Mouse (Mus musculus) layer of hippocampus, postnatal 10 days (tissue): ENCODE results near the gene Por. TPM values are rescaled to one million over a fixed set of nuclear protein-coding genes. Genes with fewer than 3 reads are reported as not detected.
A peak's percentile ranks its signal among the peaks of the same experiment; 100 is the strongest.

Experiments used
- DNase-seq, 2 experiments: peaks; one replicate each; pipeline ENCODE4 v3.0.0; 2021; ENCODE audit warnings: low spot score in 2 of 2
- long read RNA-seq: library from polyadenylated mRNA; stranded (forward); transcript quantifications from one replicate; pipeline ENCODE4 v2.0.0, GENCODE M21; 2023
- total RNA-seq, 2 experiments: library from RNA; stranded (reverse); gene quantifications; 2 replicates each; pipeline ENCODE4 v1.2.3; 2021

Gene Por
- 10 to 100 TPM; 74.9 to 77.7 TPM for total RNA-seq
- long read RNA-seq, transcript Por-201 (16 exons, 2,636 nt) = major isoform, 38 of 53 reads
- long read RNA-seq, partial matches to known transcripts = 11 of 53 reads
- long read RNA-seq, other reads (novel, unspliced or antisense) = 4 of 53 reads

DNA sequence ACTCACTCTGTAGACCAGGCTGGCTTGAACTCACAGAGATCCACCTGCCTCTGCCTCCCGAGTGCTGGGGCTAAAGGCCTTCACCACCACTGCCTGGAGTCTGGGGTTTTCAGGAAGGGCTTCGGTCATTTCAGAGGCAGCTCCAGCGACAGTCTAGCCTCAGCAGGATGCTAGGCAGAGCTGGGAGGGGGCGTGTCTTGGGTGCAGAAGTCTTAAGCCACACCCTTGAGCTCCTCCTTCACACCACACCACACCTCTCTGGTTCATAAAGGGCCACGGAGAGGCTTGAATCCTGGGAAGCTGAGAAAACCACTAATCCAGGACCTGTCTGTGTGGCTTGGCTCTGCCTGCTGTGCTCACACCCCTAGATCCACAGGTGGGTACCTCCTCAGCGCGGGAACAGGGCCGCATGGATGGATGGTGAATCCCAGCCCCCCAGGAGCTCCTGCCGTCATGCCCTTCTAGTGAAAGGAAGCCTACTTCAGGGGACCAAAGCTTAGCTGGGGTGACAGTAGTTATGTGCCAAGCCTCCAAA lies at the start of gene Por:
Gene Por (plus strand): TSS at position 293 of the 535 bp plus-strand sequence.
- DNase-seq = no peak

DNA sequence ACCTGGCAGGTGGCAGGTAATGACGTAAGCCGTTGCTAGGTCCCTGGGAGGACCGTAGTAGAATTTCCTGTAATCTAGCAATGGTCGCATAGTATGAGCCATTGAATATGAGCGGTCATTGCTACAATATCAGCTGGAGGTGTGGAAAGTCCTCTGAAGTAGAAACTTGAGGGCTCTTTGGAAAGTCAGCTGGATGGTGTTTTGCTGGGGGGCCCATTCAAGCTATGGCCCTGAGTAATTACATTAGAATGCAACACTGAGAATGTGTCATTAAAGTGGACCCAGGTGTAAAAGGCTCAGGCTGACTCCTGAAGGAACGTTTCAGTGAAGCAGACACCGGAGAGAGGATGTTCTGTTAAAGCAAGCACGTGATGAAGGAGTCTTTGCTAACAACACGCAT lies 49.3 kb upstream of the Por start:
- no peak for DNase-seq

DNA sequence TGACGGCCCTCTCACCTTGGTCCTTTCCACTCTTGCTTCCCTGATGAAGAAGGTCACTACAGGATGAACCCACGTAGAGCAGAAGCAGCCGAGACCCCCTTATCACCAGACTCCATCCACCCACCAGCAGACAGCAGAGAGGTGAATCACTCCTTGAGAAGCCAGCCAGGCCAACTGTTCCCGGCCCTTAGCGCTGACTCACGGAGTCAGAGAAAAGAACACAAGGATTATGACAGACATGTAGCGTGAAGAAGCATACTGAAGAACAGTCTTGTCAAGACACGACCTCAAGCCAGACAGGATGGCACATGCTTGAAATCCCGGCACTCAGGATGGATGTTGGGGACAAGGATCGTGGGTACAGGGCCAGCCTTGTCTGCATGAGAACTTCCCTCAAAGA lies 48.1 kb upstream of the Por start:
- no peak for DNase-seq

DNA sequence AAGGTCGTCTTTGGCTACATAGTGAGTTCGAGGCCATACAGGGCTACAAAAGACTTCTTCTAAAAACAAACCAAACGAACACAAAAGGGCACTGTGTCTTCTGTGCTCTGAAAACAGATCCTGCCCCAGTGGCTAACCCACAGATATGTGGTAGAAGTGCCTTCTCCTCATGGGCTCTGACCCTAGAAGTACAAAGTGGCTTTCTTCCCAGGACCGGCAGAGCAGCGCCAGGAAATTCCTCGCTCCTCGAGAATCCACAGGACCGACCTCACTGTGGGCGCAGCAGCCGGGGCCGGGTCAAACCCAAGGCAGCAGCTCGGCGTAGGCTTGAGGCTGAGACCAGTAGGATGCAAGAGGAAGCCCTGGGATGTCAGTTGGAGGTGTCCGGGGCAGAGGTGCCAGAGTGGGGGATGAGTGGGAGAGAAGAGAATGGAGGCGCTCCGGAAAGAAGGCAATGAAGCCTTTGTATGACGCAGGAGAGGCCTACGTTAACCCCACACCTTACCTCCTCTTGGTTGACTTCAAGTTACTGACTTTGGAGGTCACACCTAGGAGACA lies 46.7 kb upstream of the Por start:
- peak in 1 of 2 experiments; percentile 6 for DNase-seq

DNA sequence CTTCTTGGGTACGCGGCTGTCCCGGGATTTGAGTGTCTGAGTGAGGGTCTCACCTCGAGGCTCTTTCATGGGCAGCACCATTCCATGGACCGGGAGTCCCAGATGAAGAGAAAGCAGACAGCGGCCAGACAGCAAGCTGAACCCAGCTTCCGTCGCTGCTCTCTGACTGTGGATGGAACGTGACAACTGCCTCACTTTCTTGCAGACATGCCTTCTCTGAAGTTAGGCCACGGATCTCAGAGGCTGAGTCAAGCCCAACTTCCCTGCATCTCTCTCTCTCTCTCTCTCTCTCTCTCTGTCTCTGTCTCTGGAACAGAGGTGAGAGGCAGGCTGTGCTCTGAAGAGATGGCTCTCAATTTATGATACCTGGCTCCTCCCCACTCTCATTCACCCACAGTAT lies 40.9 kb upstream of the Por start:
- no peak for DNase-seq

DNA sequence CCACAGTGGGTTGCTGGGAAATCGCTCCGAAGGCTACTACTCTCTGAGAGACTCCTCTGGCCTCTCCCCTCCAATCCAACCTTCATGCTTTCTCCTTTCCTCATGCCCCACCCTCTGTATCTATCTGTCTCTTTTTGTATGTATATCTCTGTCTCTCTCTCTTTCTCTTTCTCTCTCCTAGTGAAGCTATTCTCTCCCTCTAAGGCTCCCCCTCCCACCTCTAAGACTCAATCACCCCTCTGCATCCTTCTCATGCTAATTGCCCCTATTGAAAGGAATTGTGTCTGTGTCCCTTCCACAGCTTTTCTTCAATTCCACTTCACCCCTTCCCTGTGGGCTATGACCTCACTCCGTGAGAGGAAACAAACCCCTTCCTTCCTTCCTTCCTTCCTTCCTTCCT lies 40.4 kb upstream of the Por start:
- DNase-seq = no peak

DNA sequence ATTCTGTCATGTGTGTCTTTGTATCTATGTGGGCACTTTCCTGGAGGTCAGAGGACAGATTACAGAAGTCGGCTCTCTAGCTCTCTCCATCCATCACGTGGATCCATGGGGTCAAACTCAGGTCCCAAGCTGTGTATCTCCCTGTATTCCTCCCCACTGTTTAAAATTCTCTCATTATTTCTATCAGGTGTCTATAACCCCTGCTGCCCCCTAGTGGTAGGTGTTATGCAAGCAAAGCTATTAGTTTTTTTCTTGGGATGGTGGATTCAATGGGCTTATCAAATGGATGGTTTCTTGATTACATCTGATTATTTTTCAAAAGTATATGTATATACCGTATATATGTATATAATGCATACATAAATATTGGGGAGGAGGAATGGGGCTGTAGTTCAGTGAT lies 39.2 kb upstream of the Por start:
- DNase-seq = peak; percentile 64 to 70

DNA sequence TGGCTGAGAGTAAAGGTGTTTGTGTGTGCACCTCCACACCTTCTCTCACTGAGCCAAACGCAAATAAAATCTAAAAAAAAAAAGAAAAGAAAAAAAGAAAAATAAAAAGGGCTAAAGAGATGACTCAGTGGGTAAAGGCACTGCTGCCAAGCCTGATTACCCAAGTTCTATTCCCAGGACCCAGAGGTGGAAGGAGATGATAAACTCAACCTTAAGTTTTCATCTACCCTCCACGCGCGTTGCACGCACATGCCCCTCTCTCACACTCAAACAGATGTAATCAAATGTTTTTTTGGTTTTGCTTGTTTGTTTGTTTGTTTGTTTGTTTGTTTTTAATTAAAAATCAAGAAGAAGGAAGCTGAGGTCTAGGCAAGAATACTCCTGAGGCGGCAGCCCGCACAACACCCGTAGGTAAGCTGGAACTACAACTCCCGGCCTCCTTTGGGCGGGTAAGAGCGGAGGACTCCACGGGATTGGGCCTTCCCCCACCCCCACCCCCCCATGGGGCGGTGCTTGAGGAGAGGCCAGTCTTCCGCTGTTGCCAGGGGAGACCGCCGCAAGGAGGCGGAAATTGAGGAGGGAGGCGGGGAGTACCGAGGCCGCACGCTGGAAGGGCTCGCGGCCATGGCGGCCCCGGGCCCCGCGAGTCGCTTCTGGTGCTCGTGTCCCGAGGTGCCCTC lies 37.6 kb upstream of the Por start, which contains the start of gene Rhbdd2:
Gene Rhbdd2 (plus strand): TSS at position 502 of the 680 bp plus-strand sequence.
- peak; percentile 94 to 97 for DNase-seq

DNA sequence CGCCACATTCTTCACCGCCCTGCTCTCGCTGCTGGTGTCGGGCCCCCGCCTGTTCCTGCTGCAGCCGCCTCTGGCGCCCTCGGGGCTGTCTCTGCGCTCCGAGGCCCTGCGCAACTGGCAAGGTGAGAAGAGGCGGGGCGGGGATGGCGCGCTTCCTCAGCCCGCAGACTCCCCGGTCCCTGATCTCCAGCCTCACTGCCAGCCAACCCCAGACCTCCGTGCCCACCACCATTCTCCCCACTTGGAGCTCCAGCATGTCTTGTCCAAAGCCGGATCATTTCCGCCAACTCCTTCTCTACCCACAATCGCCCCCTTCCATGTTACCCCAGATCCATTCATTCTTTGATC lies 37.1 kb upstream of the Por start:
- DNase-seq = no peak

DNA sequence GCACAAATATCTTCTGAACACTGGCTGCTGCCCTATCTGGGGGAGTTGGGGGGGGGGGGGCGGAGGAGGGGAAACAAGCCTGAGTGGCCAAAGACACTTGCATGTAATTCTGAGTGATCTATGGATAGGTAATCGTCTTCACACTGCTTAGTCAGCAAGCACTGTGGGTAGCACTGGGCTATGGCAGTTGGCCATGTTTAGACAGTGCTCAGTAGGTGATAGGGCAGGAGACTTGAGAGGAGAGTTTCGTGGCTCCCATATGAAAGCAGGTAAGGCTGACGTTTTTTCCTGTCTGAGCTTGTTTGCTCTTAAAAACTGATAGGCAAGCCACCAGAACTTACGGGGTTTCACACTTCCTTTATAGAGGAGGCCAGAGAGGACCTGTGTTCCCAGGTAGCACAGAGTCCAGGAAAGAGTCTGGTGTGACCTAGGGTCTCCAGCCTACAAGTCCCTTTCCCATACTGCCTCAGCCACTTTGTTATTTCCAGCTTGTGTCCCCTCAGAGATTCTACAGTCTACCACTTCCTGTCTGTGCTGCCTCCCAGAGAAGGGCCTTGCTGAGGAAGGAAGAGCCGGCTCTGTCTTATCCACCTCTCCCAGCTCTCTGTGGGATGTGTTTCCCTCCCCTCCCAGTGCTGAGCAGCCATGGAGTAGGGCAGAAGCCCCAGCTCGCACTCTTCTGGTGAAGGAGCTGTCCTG lies 29.9 kb upstream of the Por start:
- DNase-seq = no peak

DNA sequence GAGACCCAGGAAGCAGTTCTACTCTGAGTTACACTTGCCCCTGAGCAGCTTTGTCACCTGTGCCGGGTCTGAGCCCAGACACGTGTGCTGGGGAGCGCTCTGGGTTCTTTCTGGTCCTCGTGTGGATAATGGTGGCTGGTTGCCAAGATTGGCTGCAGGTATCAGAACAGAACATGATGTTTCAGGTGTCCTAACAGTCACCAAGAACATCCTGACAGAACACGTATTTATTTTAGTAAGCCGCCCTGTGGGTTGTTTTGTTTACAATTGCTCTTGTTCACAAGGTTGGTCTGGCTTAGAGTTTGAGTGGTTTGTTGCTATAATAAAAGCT lies 29.4 kb upstream of the Por start:
- DNase-seq = no peak

DNA sequence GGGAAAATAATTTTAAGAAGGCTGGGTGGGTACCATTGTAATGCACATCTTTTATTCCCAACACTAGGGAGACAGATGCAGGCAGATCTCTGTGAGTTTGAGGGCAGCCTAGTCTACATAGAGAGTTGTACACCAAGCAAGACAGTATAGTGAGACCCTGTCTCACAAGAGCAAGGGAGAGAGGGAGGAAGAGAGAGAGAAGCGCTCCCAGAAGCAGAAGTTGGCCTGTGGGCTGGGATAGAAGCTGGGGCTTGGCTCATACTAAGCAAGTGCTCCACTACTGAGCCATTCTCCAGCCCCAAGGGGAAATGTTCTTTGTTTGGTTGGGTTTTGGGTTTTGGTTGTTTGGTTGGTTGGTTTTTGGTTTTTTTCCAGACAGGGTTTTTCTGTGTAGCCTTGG lies 28.8 kb upstream of the Por start:
- DNase-seq = no peak

DNA sequence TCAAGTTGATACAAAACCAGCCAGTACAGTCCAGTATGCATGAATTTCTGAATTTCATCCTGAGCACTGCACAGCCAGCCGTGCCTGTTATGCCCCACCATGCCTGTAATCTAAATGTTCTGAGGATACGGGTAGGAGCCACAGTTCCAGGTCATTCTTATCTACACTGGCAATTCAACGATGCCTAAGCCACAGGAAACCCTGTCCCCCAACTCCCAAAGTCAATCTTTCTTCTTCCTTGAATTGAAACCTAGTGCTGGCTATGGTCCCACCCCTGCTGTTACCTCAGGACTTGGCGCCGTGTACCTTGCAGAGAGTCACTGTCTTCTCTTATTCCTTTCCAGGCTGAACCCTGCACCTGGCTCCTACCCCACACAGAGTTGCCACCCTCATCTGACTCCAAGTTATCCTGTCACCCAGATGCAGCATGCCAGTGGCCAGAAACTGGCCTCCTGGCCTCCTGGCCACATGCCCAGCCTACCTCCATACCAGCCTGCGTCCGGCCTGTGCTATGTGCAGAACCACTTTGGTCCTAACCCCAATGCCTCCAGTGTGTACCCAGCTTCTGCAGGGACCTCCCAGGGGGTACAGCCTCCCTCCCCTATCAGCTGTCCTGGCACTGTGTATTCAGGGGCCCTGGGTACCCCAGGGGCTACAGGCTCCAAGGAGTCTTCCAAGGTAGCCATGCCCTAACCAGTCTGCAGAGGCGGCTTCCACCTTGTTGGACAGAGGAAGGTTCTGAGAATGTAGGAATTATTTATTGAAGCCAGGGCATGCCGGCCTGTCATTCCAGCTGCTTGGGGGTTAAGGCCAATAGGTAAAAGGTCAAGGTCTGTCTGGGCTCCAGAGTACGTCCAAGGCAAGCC lies 26.9 kb upstream of the Por start:
- no peak for DNase-seq

DNA sequence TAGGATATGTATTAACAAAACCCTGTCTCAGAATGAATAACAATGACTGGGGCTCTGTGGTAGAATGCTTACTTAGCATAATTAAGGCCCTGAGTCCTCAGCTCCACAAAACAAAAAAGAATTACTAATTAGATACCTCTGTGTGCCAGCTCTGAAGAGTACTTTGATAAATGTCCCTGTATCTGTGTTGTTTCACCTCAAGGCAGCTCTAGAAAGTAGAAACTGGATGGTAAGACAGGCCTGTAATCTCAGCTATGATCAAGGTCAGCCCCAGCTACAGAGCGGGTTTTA lies 26.3 kb upstream of the Por start:
- no peak for DNase-seq

DNA sequence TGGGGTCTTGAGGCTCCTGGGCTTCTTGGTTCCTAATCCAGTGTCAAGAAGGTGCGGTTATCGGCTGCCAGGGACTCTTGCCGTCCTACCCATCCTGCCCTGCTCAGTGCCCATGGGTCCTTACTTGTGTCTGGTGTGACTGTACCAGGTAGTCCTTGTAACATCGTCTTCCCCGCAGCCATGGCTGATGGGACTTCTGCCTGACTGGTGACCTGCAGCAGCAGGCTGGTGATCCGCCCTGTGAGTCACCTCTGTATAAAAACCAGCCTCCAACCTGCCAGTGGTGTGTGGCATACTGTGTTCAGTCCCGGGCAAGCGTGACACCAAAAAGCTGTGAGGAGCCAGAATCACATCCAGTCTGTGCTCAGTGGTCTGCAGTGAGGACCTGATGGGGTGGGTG lies 26.0 kb upstream of the Por start:
- no peak for DNase-seq

DNA sequence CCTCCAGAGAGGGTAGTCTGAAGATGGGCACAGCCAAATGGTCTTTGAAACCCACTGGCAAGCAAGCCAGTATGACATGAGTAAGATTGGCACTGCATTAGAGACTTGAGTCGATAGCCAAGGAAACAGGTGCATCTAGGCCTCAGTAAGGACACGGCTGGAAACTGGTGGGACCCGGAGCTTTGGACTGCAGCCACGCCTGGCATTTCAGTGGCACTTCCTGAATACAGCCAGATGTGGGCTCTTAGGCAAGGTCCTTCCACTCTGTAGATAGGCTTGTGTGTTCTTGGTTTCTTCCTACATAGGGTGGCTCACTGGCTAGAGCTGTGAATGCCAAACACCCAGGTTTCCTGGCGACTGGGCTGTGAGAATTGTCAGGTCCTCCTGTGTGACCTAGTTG lies 24.5 kb upstream of the Por start:
- DNase-seq = no peak

DNA sequence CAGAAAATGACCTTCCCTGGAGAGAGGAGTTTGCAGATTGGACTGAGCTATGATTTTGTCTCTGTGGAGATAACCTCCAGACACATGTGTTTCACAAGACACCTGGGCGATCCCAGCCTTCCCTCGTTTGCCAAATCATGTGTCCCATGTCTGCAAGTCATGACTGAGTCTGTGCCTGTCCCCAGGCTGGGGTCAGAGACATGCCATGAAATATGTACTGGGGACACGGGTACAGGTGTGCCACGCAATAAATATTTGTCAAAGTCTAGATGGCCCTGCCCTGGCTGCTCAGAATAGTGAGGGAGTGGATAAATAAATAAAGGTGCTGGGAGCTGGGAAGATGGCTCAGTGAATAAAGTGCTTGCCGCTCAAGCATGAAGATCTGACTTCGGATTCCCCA lies 23.8 kb upstream of the Por start:
- no peak for DNase-seq

DNA sequence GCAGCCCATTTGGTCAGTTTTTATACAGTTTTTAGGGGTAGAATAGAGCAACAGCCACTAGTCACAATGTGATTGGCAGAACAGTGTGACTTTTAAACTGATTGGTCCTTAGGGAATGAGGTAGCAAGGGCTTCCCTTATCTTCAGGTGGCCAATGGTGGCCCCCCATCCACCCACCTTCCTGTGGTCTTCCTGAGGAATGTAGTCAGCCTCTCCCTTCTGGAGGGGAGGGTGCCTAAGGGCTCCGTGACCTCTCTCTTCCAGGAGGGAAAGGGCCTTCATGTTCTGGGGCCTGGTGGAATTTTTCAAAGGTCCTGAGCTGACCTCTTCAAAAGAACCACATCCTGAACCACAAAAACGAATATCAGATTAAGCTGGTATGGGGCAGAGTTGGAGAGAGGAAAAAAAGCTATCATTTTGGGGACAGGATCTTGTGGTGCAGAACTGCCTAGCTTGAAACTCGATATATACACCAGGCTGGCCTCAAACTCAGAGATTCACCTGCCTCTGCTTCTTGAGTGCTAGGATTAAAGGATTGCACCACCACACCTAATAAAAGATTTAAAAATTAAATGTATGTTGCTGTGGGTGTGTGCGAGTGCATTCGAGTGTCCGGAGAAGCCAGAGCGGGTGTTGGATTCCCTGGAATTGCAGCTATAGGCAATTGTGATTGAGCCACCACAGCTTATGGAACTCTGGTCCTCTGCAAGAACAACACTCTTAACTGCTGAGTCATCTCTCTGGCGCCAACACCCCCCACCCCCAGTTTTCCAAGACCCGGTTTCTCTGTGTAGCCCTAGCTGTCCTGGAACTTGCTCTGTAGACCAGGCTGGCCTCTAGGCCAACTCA lies 21.1 kb upstream of the Por start:
- no peak for DNase-seq

DNA sequence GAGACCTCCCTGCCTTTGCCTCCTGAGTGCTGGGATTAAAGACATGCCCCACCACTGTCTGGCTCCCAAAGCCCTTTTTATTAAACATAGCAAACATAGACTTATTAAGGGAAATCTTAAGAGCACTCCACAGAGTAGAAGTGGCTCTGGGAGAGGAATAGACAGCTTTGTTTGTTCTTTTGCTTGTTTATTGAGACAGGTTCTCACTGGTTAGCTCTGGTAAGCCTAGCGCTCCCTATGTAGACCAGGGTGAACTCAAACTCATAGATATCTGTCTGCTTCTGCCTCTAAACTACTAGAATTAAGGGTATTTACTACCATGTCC lies 20.6 kb upstream of the Por start:
- DNase-seq = no peak

DNA sequence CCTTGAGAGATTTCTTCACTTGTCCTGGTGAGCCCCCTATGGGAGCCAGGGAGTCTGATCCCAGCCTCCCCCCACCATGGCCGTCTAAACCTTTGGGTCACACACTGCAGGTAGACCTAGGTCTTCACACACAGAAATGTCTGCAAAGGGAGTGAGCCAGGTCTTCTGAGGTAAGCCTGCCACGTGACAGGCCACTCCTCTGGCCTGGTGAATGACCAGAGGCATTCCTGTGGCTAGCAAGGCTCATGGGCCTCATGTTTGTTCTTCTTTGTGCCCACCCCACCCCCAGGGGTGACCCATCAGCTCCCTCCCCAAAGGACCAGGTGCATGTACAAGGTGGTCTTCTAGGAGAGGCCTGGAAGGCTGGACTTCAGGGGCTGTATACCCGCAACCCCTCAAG lies 18.3 kb upstream of the Por start:
- no peak for DNase-seq

DNA sequence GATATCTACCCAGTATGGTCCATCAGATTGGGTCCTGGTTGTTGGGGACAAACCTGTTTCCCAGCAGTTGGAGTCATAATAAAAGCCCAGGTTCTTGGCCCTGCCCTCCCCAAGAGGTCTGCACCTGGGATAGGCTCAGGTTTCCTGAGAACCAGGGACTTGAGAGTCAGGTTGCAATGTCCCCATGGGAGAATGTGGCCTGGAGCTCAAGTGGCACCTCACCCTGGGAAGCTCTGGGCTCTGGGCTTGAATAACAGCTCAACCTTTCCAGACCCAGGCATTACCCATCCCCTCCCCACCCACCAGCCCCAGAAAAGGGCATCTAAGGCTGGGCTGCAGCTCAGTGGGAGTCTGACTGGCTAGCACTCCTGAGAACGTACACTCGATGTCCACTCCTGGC lies 16.6 kb upstream of the Por start:
- no peak for DNase-seq
